Mouse (Mus musculus) frontal cortex, postnatal 36 days (tissue): ENCODE results near the gene Nrbp1.
A peak's percentile ranks its signal among the peaks of the same experiment; 100 is the strongest.

Source experiments
- DNase-seq, 2 experiments: peaks; one replicate each; pipeline ENCODE4 v3.0.0; 2022; ENCODE audit warnings: low spot score in 2 of 2

Nrbp1 gene

DNA sequence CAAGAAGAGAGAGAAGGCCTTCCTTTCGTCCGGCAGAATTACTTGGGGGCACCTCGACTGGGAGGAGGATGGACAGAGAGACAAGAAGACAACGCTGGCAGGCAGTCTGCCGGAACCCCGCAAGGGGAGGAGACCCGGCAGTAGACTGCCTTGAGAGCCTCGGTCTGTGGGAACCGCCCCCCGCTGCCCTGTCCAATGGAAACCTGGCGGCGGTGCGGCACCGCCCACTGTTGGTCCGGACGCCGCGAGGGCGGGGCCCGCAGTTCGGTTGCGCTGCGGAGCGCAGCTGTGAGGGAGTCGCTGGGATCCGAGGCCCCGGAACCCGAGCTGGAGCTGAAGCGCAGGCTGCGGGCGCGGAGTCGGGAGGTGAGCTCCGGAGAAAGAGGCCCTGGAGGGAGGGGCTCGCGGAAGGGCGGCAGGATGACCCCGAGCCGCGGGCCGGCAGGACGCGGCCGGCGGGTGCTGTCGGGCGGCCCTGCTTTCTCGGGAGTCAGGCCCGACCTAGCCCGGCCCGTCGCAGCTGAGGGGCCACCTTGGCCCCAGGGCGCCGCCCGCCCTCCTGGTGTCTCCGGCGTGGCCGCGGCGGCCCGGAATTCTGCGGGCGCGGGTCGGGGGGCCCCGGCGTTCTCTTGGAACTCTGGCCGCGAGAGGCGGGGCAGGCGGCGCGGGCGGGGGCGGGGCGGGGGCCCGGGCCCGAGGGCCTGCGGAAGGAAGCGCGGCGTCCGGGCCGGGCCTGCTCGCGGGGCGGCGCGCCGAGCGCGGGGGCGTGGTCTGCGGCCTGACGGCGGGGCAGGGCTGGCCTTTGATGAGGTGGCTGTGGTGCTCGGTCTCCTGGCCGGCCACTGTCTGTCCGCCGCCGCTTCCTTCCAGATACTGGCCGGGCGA lies at the start of gene Nrbp1, which contains the start of gene Gm9970:
Gene Nrbp1, plus strand, starts transcription at position 228 of the 885 bp plus-strand sequence.
Gene Gm9970, minus strand, starts transcription at position 596 of the 885 bp plus-strand sequence.
- peak; percentile 94 to 96 for DNase-seq

- DNase-seq: no peak
Measured at GRCm38 (mm10) chr5:31192045-31192938, 48.4 kb upstream of the Nrbp1 start.

GRCm38 (mm10) chr5:31192939-31193630 lies 47.6 kb upstream of the Nrbp1 start, which contains the start of the genes Snx17 and Eif2b4:
Gene Snx17, plus strand, starts transcription at chr5:31193227.
Gene Eif2b4, minus strand, starts transcription at chr5:31193430.
- peak; percentile 100 for DNase-seq

DNA sequence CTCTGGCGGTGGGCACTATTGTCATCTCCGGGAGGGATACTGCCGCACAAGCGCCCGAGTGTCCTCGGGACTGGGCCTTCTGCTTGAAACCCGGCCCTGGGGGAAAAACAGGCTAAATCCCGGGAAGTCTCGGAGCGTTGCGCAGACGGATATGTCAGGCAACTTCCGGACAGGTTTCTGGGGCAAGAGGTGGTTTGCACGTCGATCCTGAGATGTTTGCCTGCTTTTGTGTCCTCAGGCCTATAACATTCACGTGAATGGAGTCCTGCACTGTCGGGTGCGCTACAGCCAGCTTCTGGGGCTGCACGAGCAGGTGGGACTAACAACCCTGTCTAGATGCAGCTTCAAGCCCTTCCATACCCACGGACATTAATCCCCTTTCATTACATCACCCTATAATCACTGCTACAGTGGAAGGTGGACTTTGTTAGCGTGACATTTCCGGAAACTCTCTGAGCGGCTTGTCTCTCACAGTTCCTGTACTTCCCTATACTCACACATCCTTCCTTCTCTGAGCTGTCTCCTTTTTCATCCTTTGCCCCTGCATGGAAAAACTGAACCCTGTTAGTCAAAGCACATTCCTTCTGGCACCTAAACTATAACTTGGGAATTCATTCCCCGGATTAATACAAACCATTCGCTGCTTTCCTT lies 46.9 kb upstream of the Nrbp1 start:
- DNase-seq: no peak

DNA sequence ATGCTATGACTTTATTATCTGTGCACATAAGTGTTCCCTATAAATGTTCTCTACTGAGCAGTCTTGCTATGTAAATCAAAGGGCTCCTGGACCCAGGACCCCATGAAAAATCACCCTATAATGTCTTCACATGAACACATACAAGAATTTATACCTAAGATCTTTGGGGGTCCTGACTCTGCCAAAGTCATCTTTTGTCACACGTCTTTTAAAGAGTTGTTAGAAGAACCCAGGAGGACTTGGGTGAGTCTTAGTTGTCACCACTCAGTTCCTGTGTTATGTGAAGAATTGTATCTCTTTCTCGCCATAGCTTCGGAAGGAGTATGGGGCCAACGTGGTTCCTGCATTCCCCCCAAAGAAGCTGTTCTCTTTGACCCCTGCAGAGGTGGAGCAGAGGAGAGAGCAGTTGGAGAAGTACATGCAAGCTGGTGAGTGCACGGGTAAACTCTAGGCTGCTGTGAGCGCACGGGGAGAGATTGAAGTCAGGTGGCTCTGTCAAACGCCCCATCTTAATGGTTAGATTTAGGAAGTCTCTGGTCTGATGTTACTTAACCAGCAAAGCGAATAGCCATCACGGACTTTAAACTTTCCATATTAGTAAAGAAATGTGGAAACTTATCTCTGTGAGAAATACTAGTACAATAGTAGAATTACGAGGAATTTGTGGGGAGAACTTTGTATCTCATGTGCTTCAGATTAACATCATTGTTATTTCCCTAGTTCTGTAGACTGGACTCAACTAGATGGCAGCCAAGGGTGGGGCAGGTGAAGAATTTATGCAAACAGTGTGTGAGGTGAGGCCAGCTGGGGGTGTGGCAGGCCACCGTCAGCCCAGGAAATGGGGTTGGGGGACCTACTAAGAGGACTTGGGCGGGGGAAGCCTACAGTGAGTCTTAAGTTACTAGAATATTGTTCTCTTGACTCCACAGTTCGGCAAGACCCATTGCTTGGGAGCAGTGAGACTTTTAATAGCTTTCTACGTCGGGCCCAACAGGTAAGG lies 45.9 kb upstream of the Nrbp1 start:
- no peak for DNase-seq

- DNase-seq: no peak
Measured at GRCm38 (mm10) chr5:31195671-31196070, 45.0 kb upstream of the Nrbp1 start.

DNA sequence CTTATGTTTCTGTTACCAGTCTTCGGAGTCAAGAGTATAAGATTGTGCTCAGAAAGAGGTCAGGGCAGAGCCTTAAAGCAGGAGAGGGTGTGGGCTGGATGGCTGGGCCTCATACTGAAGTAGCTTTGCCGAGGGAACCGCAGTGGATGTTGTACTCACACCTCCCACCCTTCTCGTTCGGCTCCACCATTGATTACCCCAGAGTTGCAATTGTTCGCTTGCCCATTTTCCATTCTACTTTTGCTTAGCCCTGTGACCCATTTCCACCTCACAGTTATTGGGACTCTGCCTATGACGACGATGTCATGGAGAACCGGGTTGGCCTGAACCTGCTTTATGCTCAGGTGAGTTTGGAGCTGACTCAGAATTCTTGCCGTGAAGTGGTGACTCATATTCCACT lies 44.5 kb upstream of the Nrbp1 start:
- DNase-seq: no peak

DNA sequence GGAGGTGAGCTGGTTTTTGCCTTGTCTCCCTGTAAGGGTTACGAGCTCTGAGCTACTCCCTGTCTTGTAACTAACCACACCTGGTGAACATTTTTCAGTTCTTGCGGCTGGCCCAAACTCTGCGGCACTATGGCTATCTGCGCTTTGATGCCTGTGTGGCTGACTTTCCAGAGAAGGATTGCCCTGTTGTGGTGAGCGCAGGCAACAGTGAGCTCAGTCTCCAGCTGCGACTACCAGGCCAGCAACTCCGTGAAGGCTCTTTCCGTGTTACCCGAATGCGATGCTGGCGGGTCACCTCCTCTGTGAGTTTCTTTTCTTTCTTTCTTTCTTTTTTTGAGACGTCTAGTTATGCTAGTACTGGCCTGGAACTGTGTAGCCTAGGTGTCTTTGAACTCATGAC lies 43.6 kb upstream of the Nrbp1 start:
- DNase-seq: no peak

DNA sequence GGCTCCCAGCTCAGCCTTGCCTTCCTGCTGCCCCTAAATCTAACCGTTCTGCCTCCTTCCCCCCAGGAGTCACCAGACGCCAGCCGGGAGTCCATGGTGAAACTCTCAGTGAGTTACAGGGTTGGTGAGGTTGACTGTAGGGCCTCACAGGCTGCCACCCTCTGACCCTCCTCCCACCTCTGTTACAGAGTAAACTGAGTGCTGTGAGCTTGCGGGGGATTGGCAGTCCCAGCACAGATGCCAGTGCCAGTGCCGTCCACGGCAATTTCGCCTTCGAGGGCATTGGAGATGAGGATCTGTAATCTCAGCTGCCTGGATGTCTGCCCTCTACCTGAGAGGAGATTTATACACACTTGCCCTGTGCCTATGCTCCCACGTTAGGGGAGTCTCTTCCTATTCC lies 42.5 kb upstream of the Nrbp1 start:
- DNase-seq: no peak

- DNase-seq: no peak
Measured at GRCm38 (mm10) chr5:31198616-31199320, 41.9 kb upstream of the Nrbp1 start.

- DNase-seq: no peak
Measured at GRCm38 (mm10) chr5:31199321-31199892, 41.3 kb upstream of the Nrbp1 start.

GRCm38 (mm10) chr5:31199893-31200292 lies 40.8 kb upstream of the Nrbp1 start:
- DNase-seq: peak in 1 of 2 experiments; percentile 19

DNA sequence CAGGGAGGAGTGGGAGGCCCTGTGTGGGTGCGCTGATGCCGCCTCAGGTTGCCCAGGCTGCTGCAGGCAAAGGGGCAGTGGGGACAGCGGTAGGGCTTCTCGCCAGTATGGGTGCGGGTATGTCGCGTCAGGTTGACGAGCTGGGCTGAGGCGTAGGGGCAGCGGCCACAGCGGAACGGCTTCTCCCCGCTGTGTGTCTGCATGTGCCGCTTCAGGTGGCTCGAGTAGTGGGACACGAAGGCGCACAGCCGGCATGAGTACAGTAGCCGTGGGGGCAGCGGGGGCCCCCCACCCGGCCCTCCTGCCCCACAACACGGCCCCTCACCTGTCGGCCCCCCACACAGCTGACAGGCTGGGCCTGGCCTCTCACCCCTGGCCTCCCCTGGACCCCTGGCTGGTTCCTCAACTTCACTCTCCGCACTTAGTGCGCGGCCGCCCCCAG lies 40.3 kb upstream of the Nrbp1 start:
- peak in 1 of 2 experiments; percentile 13 for DNase-seq

GRCm38 (mm10) chr5:31201042-31201741 lies 39.5 kb upstream of the Nrbp1 start:
- DNase-seq: no peak

GRCm38 (mm10) chr5:31201742-31202590 lies 38.7 kb upstream of the Nrbp1 start, which contains the start of gene Zfp513:
Gene Zfp513, minus strand, starts transcription at chr5:31202303.
- DNase-seq: peak; percentile 98

DNA sequence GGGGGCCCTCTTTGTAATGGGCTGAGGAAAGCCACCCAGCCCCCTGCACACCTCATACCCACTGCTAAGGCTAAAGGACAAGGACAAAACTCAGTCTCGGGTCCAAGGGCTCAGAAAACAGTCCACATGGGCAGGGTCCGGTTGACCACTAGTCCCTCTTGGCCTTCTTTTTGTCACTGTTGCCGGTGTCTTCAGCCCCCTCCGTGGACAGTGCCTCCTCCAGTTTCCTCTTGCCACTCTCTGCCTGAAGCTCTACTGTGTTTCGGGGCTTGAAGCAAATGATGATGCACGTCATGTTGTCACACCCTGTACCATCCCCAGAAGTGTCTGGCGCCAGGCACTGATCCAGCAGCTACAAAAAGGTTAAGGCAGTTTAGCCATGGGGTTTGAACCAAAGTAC lies 37.7 kb upstream of the Nrbp1 start:
- no peak for DNase-seq

- no peak for DNase-seq
Measured at GRCm38 (mm10) chr5:31203866-31204265, 36.8 kb upstream of the Nrbp1 start.
